Mouse (Mus musculus) liver (tissue): ENCODE measurements around the gene Atp8a2.

Experiments
- DNase-seq: peaks from one replicate; pipeline ENCODE4 v3.0.0-alpha.2; 2020; ENCODE audit warnings: mixed read lengths

The Atp8a2 gene

GRCm38 (mm10) chr14:59590614-59591013, 606.4 kb downstream of the Atp8a2 start:
- DNase-seq = peak; percentile 16
